Mouse (Mus musculus): ENCODE measurements around the gene Msmb. TPM values are rescaled to one million over a fixed set of nuclear protein-coding genes. Genes with fewer than 3 reads are reported as not detected.
"Not testable (repeated sequence)": the region's sequence is repeated elsewhere in the genome, so short reads cannot be mapped to it uniquely, and the experiment has no call there.

Msmb gene
- total RNA-seq, 2 experiments from 2014 or later: not detected

- Histone ChIP-seq H3K4me3 (no peak overlapping the region), H3K27ac (no peak overlapping the region)
- no peak for TF ChIP-seq CTCF (conservative IDR thresholded peaks at IDR 0.05)
- DNase-seq (ENCODE audit: low spot score in 2 of 2): no peak
These were observed 25.0 kb downstream of the Msmb start for GRCm38 (mm10) chr14:32166840-32167239.

DNA sequence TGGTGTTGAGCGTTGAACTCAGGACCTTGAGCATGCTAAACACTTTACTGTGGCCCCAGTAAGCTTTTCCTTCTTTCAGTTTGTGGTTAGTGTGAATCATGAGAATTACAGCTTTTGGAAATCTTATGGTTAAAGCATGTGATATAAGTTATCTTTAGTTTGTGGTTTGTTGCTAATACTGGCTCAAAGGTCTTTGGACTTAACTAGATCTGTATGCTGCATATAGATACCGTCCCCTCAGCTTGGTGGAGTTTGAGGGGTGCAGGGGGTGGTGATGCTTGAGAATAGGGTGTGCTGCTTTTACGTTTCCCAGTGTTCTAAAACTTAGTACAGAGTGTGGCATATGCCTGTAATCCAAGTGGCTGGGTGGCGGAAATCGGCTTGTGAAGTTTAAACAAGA is 25.5 kb downstream of the Msmb start:
- DNase-seq (ENCODE audit: low spot score in 2 of 2): no peak
- Histone ChIP-seq H3K4me3 (no peak overlapping the region), H3K27ac (no peak overlapping the region)
- TF ChIP-seq CTCF (conservative IDR thresholded peaks at IDR 0.05): no peak

DNA sequence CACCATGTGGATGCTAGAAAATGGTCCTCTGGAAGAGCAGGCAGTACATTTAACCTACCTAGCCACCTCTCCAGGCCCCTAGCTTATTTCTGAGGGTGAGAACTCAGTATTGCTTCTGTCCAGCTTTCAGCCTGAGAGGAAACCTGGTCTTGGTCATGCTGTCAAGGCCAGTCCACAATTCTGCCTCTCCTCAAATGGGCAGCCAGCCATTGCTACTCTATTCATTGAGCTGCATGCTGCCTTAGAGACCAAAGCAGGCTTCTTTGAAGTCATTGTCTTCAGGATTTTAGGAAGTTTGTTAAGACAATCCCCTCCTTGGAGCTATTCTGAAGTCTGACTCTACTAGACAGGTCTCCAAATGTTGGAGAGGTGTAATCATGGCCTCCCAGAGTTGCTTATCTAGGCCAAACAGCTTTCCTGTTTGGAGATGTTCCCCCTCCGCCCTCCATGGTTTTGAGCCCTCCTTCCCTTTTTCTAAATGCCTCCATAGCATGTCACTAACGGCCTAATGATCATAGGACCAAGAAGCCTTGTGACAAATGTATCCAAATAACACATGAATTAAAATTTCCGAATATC is 26.9 kb downstream of the Msmb start:
- Histone ChIP-seq H3K27ac (peak overlapping the region; percentile 6; the same call in 1 of the 2 replicates), H3K4me3 (no peak overlapping the region)
- no peak for TF ChIP-seq CTCF (conservative IDR thresholded peaks at IDR 0.05)
- no peak for DNase-seq (ENCODE audit: low spot score in 2 of 2)

DNA sequence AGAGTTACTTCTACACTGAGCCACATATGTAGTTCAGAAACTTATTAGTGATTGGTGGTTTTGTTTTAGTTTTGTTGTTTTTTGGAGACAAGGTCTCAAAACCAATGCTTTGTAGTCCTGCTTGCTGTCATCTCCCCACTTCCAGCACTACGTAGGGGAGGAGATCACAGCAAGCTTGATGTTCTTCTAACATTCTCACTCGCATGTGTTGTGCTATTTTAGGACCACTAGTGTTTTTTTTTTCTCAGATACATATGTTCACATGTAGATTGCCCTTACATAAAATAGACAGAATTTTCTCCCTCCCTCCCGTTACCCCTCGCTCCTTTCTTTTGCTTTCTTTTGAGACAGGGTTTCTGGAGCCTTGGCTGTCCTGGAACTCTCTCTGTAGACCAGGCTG is 28.3 kb downstream of the Msmb start:
- Histone ChIP-seq H3K4me3 (no peak overlapping the region), H3K27ac (peak overlapping the region; percentile 20; the same call in 1 of the 2 replicates)
- DNase-seq (ENCODE audit: low spot score in 2 of 2): no peak
- no peak for TF ChIP-seq CTCF (conservative IDR thresholded peaks at IDR 0.05)

GRCm38 (mm10) chr14:32175310-32175709 is 33.5 kb downstream of the Msmb start:
- H3K4me3 ChIP-seq: no peak overlapping the region
- TF ChIP-seq CTCF (conservative IDR thresholded peaks at IDR 0.05): no peak
- no peak for DNase-seq (ENCODE audit: low spot score in 2 of 2)
- no peak overlapping the region for H3K27ac ChIP-seq

DNA sequence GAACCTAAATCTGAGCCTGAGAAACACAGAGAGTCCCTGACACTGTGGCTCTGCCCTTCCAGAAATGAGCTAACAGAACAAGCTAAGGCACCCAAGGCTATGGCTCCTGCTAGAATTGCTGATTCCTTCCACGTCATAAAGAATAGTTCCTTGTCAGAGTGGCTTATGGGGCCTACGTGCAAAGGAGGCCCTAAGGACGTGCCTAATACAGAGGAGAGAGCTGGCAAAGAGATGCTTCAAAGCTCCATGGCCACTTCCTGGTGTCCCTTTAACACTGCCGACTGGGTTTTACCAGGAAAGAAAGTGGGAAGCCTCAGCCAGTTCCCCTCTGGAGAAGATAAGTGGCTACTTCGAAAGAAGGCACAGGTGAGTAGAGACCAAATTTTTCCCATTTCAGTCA is 34.8 kb downstream of the Msmb start:
- H3K27ac ChIP-seq; DNase-seq (ENCODE audit: low spot score in 2 of 2); H3K4me3 ChIP-seq: not testable (repeated sequence)

- Histone ChIP-seq H3K4me3 (no peak overlapping the region), H3K27ac (no peak overlapping the region)
- DNase-seq (ENCODE audit: low spot score in 2 of 2): no peak
- no peak for TF ChIP-seq CTCF (conservative IDR thresholded peaks at IDR 0.05)
These were observed 37.8 kb downstream of the Msmb start for GRCm38 (mm10) chr14:32179393-32180195.

GRCm38 (mm10) chr14:32180861-32181260 is 39.0 kb downstream of the Msmb start:
- no peak overlapping the region for H3K4me3 ChIP-seq
- no peak for TF ChIP-seq CTCF (conservative IDR thresholded peaks at IDR 0.05)
- no peak for DNase-seq (ENCODE audit: low spot score in 2 of 2)
- H3K27ac ChIP-seq: no peak overlapping the region

DNA sequence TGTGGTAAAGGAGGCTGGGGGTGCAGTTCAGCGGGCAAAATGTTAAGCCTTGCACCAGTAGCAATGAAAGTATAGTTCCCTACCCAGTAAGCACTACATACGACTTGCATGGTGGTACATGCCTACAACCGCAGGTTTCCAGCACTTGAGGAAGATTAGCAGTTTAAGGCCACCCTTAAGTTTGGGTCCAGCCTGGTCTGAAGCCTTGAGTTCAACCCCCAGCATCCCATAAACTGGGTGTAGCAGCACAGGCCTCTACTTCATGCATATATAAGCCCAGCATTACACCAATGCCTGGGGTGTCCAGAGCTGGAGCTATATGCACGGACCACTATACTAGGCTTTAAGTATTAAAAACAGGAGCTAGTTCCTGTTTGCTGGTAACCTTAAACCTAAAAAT is 42.0 kb downstream of the Msmb start:
- Histone ChIP-seq H3K4me3 (no peak overlapping the region), H3K27ac (no peak overlapping the region)
- no peak for TF ChIP-seq CTCF (conservative IDR thresholded peaks at IDR 0.05)
- DNase-seq (ENCODE audit: low spot score in 2 of 2): no peak

- no peak for DNase-seq (ENCODE audit: low spot score in 2 of 2)
- TF ChIP-seq CTCF (conservative IDR thresholded peaks at IDR 0.05): no peak
- H3K27ac ChIP-seq: no peak overlapping the region
These were observed 49.0 kb downstream of the Msmb start for GRCm38 (mm10) chr14:32190627-32191391.

GRCm38 (mm10) chr14:32191926-32192325 is 50.1 kb downstream of the Msmb start:
- no peak overlapping the region for H3K27ac ChIP-seq
- TF ChIP-seq CTCF (conservative IDR thresholded peaks at IDR 0.05): no peak
- DNase-seq (ENCODE audit: low spot score in 2 of 2): no peak
- no peak overlapping the region for H3K4me3 ChIP-seq

More at GRCm38 (mm10) chr14:32190627-32191391, 49.0 kb downstream of the Msmb start:
- H3K4me3 ChIP-seq: no peak overlapping the region

DNA sequence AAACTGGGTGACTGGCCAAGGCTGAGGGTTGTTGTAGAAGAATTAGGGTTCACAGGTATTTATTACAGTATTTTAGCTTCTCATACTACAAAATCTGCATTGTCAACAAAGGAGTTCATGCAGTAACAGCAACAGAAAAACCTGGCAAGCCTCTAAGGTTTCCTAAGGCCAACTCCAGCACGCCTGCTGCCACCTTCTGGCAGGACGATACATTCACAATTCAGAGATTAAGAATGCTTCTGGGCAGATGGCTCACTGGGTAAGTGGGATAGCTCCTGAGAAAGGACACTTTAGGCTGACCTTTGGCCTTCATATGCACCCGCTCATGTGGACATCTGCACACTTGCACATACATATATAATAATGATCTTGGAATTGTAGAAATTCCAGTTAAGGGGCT is 50.6 kb downstream of the Msmb start:
- peak; percentile 33 to 59 for DNase-seq (ENCODE audit: low spot score in 2 of 2)
- peak; percentile 84 for TF ChIP-seq CTCF (conservative IDR thresholded peaks at IDR 0.05)
- no peak overlapping the region for H3K4me3 ChIP-seq
- no peak overlapping the region for H3K27ac ChIP-seq

DNA sequence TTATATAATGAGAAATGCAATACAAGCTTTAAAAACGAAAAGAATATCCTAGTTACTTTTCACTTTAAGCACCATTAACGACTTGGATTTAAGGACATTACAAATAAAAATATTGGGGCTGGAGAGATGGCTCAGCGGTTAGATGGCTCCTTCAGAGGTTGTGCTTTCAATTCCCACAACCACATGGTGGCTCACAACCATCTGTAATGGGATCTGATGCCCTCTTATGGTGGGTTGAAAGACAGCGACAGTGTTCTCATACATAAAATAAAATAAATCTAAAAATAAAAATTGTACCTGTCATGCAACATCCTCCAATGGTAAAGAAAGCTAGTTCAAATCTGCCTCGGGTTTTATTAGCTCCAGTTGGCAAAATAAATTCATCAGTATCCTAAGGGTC is 51.7 kb downstream of the Msmb start:
- not testable (repeated sequence) for DNase-seq (ENCODE audit: low spot score in 2 of 2); H3K27ac ChIP-seq

More for the DNA sequence above, 51.7 kb downstream of the Msmb start:
- peak; percentile 54 for TF ChIP-seq CTCF (conservative IDR thresholded peaks at IDR 0.05)
- not testable (repeated sequence) for H3K4me3 ChIP-seq

All from layer of hippocampus, adult 2 months (tissue).